Mouse (Mus musculus): Measurements from ENCODE around the gene Ccndbp1.
"Not testable (repeated sequence)": the region's sequence is repeated elsewhere in the genome, so short reads cannot be mapped to it uniquely, and the experiment has no call there.

Gene Ccndbp1

DNA sequence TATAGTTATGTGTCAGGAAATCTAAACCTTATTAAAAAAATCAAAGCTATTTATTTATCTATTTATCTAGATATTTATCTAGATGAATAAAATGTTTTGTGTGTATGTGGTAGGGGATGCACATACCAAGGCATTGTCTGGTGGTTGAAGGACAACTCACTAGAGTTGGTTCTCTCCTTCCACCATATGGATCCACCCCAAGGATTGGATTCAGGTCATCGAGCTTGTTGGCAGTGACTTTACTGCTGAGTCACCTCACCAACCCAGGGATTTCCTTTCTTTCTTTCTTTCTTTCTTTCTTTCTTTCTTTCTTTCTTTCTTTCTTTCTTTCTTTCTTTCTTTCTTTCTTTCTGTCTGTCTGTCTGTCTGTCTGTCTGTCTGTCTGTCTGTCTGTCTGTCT is 11.6 kb upstream of the Ccndbp1 start:
- not testable (repeated sequence) for DNase-seq (ENCODE audit: extremely low read depth, insufficient read length, low spot score)

DNA sequence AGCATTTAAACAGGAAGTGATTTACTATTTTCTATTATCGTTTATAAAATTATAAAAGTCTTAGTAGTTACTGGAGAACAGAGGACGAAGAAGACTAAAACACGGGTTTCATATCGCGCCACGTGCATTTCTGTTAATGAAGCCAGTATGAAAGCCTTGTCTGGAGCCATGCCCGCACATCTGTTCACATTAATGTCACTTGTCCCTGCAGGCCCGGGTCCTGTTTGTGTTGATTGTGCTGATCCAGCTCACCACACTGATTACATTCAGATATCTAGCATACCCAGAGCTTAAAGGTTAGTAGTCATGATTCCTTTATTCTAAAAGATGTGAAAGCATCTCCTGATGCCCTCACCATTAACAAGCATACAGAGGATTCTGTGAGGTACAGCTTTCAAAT is 9.3 kb upstream of the Ccndbp1 start:
- DNase-seq (ENCODE audit: extremely low read depth, insufficient read length, low spot score) = no peak

GRCm38 (mm10) chr2:121003586-121003985 is 4.6 kb upstream of the Ccndbp1 start:
- peak; percentile 13 for DNase-seq (ENCODE audit: extremely low read depth, insufficient read length, low spot score)

GRCm38 (mm10) chr2:121004018-121004811 is 4.0 kb upstream of the Ccndbp1 start:
- no peak for DNase-seq (ENCODE audit: extremely low read depth, insufficient read length, low spot score)

GRCm38 (mm10) chr2:121006986-121007385 is 1.2 kb upstream of the Ccndbp1 start:
- no peak for DNase-seq (ENCODE audit: extremely low read depth, insufficient read length, low spot score)

- no peak for DNase-seq (ENCODE audit: extremely low read depth, insufficient read length, low spot score)
Measured at GRCm38 (mm10) chr2:121008664-121009007, 433 bp downstream of the Ccndbp1 start.

DNA sequence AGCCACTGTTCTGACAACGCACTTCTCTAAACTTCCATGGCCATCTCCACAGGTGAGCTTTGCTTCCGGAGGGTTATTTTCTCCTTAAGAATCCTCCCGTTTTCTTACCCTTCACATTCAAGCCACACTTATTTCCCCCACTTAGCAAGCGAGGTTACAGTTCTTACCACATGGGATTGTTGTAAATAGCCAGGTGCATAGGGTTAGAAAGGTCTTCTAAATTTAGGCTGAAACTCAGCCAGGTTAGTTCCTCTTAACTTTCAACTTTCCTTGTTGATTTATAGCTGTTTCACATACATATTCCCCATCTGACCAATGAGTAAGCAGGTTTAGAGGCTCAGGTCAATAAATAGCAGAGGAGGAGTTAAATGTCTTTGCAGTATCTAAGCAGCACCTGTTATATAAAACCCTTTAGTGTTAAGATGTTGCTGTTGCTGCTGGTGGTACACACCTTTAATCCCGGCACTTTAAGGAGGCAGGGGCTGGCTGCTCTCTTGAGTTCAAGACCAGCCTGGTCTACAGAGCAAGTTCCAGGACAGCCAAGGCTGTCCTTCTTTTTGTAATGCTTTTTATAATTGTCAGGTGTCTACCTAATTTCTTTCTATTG is 971 bp downstream of the Ccndbp1 start:
- DNase-seq (ENCODE audit: extremely low read depth, insufficient read length, low spot score) = no peak

- no peak for DNase-seq (ENCODE audit: extremely low read depth, insufficient read length, low spot score)
Measured at GRCm38 (mm10) chr2:121012676-121013075, 4.5 kb downstream of the Ccndbp1 start.

DNA sequence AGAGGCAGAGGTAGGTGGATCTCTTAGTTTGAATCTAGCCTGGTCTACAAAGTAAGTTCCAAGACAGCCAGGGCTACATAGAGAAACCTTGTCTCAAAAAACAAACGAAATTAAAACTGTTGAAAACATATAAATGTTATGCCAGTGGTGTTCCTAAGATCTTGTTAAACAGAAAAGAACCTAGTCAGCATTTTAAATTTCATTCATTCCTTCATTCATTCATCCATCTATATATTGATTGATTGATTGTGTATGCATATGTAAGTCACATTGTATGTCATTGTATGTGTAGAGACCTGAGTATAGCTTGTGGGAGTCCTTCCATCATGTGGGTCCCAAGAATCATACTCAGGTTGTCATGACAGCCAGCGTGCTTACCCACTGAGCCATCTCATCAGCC is 7.3 kb downstream of the Ccndbp1 start:
- DNase-seq (ENCODE audit: extremely low read depth, insufficient read length, low spot score) = no peak

DNA sequence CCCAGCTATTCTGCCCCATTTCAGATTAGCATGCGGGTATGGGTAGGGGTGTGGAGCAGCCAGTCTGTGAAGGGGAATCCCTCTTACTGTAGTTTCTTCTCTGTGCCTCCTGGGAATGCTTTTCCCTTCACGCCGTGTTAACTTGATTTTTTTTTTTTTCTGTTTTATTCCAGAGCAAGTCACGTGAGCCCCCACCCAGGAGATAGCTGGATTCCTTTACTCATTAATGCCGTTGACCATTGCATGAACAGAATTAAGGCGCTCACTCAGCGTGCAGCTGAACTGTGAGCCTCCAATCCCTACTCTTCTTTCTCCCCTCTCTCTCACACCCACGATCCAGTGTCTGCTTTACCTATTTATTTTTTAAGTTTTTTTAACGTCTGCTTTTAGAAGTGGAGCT is 8.0 kb downstream of the Ccndbp1 start:
- no peak for DNase-seq (ENCODE audit: extremely low read depth, insufficient read length, low spot score)

GRCm38 (mm10) chr2:121017151-121017550 is 8.9 kb downstream of the Ccndbp1 start:
- DNase-seq (ENCODE audit: extremely low read depth, insufficient read length, low spot score) = no peak

GRCm38 (mm10) chr2:121022918-121023317 is 14.7 kb downstream of the Ccndbp1 start:
- peak; percentile 31 for DNase-seq (ENCODE audit: extremely low read depth, insufficient read length, low spot score)

- DNase-seq (ENCODE audit: extremely low read depth, insufficient read length, low spot score) = no peak
Measured at GRCm38 (mm10) chr2:121036733-121037341, 28.6 kb downstream of the Ccndbp1 start, which contains the start of gene Epb42. Gene Epb42 (minus strand): TSS chr2:121037072.

- DNase-seq (ENCODE audit: extremely low read depth, insufficient read length, low spot score) = not testable (repeated sequence)
Measured at GRCm38 (mm10) chr2:121038851-121039250, 30.6 kb downstream of the Ccndbp1 start.

DNA sequence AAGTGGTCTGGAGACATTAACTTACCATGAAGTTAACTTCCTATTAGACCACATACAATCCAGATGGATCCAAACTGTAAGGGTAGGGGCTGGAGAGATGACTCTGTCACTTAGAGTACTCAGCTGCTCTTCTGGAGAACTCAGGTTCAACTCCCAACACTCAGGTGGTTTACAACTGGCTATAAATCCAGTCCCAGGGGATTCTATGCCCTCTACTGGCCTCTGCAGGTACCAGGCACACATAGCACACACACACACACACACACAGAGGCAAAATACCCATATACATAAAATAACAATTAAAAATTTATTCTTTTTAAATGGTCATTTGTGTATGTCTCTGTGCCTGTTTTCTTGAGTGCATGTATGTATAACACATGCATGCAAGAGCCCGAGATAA is 31.2 kb downstream of the Ccndbp1 start:
- DNase-seq (ENCODE audit: extremely low read depth, insufficient read length, low spot score) = no peak

DNA sequence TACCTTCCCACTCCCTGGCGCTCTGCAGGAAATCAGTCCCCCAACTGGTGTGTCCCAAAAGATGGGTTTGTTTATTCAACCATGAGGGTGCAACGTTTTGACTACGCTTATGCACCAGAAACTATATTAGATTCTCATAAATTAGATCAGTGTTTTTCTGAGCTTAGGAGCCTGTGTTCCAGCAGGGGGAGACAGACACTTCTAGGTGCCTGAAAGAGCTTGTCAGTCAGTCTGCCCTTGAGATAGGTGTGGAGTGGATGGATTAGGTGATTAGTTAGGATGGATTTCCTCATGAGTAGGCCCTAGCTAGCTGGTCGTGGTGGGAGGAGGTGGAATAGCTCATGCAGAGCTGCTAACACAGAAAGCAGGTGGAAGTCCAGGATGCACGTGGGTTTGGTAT is 32.9 kb downstream of the Ccndbp1 start:
- DNase-seq (ENCODE audit: extremely low read depth, insufficient read length, low spot score) = no peak

DNA sequence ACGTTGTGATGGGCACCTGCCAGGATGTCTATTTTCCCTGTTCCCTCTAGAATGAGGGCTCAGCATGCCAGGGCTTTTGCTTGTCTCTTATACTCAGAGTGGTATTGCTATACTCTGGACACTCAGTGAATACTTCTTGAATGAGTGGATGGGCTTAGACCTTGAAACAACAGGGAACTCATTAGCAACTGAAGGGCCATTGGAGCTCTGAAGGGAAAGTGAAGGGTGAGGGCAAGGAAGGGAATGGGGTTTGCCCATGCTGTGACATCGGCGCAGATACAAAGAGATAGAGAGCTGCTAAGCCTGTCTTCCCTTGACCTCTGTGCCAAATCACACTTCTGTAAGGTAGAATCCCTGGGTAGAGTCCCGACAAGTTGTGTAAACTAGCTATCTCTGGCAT is 37.5 kb downstream of the Ccndbp1 start:
- no peak for DNase-seq (ENCODE audit: extremely low read depth, insufficient read length, low spot score)

DNA sequence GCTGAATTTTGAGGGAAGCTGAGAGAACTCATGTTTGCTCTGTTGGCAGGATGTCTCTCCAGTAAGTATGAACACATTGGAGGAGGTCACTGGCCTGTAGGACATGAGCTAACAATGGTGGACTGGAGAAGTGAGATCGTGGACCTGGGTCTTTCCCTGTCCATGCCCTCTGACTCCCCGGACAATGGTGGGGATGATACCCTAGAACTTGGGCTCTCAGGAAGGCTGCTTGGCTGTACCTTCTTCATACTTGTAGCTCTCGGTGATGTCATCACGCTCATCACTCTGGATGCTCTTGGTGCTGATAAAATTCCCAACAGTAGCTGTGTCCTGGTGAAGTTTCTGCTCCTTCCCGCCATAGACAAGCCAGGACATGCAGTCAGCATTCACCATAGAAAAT is 44.0 kb downstream of the Ccndbp1 start:
- no peak for DNase-seq (ENCODE audit: extremely low read depth, insufficient read length, low spot score)

GRCm38 (mm10) chr2:121054060-121054459 is 45.9 kb downstream of the Ccndbp1 start:
- DNase-seq (ENCODE audit: extremely low read depth, insufficient read length, low spot score) = no peak

GRCm38 (mm10) chr2:121055915-121056314 is 47.7 kb downstream of the Ccndbp1 start:
- DNase-seq (ENCODE audit: extremely low read depth, insufficient read length, low spot score) = no peak

DNA sequence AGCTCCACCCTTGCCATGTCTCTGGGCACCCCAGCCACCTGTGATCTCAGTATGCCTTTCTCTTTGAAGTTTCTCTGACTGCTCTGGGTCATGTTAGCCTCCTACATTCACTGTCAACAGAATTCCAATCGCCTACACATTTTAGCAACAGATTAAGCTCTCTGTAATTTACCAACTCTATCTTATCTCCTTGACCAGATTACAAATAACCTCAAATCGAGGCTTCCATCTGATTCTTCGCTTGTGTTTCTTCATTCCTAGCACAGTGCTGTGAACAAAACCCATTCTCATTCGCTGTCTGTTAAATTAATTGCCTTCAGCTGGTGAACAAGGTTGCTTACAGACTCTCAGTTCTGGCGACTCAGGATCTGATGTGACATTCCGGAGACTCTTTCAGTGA is 49.8 kb downstream of the Ccndbp1 start:
- no peak for DNase-seq (ENCODE audit: extremely low read depth, insufficient read length, low spot score)

GRCm38 (mm10) chr2:121061315-121061714 is 53.1 kb downstream of the Ccndbp1 start:
- DNase-seq (ENCODE audit: extremely low read depth, insufficient read length, low spot score) = no peak

Data from 3134 (cell line).